Mouse (Mus musculus): ENCODE data around the gene Cib4.

- no peak for TF ChIP-seq CTCF (IDR thresholded peaks at IDR 0.05; ENCODE audit: low read depth)
- no peak for TF ChIP-seq EP300 (IDR thresholded peaks at IDR 0.05; ENCODE audit: low read depth)
Measured at GRCm38 (mm10) chr5:30593360-30593759, 47.7 kb upstream of the Cib4 start.
